Mouse (Mus musculus): ENCODE results near the gene Rad51. TPM values are rescaled to one million over a fixed set of nuclear protein-coding genes. Genes with fewer than 3 reads are reported as not detected.

Gene Rad51
- polyA plus RNA-seq, 1 experiment = 5.0 TPM

DNA sequence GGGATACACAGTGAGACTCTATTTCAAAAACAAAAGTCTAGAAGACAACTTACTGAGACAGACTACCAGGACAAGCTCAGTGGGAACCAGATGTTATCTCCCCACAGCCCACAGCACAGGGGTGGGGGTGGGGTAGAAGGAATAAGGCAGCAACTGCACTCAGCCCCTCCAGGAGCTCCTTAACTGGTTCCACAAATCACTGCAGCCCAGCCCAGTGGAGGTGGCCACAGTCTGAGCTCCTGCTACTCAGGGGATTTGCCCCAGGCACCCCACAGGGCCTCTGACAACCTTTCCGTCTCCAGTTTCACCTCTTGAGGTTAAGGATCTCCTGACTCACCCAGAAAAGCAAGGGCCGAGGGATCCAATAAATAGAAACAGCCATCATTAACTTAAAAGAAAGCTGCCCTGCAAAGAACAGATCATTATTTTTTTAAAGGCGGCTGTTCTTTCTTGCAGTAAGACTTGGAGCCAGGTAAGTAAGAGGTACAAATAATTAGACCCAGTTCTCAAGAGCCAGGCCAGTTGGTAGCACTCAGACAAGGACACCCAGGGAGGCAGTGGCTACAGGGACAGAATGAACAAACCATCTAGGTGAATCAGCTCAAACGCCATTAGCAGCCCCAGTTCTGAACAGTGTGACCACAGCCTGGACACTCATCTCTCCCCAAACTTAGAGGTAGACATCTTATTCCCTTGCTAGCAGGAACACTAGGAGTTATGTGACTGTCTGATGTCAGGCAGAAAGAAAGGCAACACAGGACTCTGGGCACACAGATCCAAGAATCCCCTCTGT is 83.9 kb downstream of the Rad51 start:
- H3K27me3 ChIP-seq (ENCODE audit: control insufficient read depth, insufficient read depth, low read length) = no peaks in the 10 kb centered on the region
- 85% methylated on average over 4 of the region's 4 CpGs for WGBS
- no peak for DNase-seq (ENCODE audit: low read depth in 1 of 2, low spot score in 2 of 2)
- H3K36me3 ChIP-seq (ENCODE audit: control insufficient read depth, insufficient read depth, low read length) = no peaks in the 10 kb centered on the region
- no peak for TF ChIP-seq POLR2A (IDR thresholded peaks at IDR 0.05; ENCODE audit: low read depth, low read length)
- TF ChIP-seq CTCF (IDR thresholded peaks at IDR 0.05; ENCODE audit: extremely low read depth, insufficient read depth, insufficient read length, insufficient replicate concordance) = no peak
- H3K4me1 ChIP-seq (ENCODE audit: control insufficient read depth, insufficient read depth, insufficient read length) = no peaks in the 10 kb centered on the region
- no peak overlapping the region for H3K4me3 ChIP-seq (ENCODE audit: extremely low read depth, insufficient read depth, insufficient read length)
- no peak overlapping the region for H3K27ac ChIP-seq (ENCODE audit: insufficient read depth, low read length)

Other genes starting within 250 kb of the Rad51 start
- gene Bahd1, start 212.4 kb upstream of the Rad51 start, polyA plus RNA-seq (2012; rRNA removed) = 22.2 and 26.0 TPM in 2 replicates
- gene Chst14, start 186.3 kb upstream of the Rad51 start, polyA plus RNA-seq (2012; rRNA removed) = 7.0 and 8.2 TPM in 2 replicates
- 3.9 and 4.0 TPM in 2 replicates for gene Ccdc32, start 83.4 kb upstream of the Rad51 start, polyA plus RNA-seq (2012; rRNA removed)
- gene Rpusd2, start 78.0 kb upstream of the Rad51 start, polyA plus RNA-seq (2012; rRNA removed) = 3.2 and 4.3 TPM in 2 replicates
- 0.35 and 0.42 TPM in 2 replicates for gene Knl1, start 65.7 kb upstream of the Rad51 start, polyA plus RNA-seq (2012; rRNA removed)
- 10.1 and 12.7 TPM in 2 replicates for gene Rmdn3, start 44.2 kb downstream of the Rad51 start, polyA plus RNA-seq (2012; rRNA removed)
- 3.2 and 4.2 TPM in 2 replicates for gene Gchfr, start 55.0 kb downstream of the Rad51 start, polyA plus RNA-seq (2012; rRNA removed)
- gene Gm14137, start 61.7 kb downstream of the Rad51 start, polyA plus RNA-seq (2012; rRNA removed) = 0.09 and 0.26 TPM in 2 replicates
- gene Zfyve19, start 95.8 kb downstream of the Rad51 start, polyA plus RNA-seq (2012; rRNA removed) = 23.7 and 42.8 TPM in 2 replicates
- 2.9 and 3.5 TPM in 2 replicates for gene Dnajc17, start 96.0 kb downstream of the Rad51 start, polyA plus RNA-seq (2012; rRNA removed)
- not detected in 2 replicates for gene Ppp1r14d, start 117.1 kb downstream of the Rad51 start, polyA plus RNA-seq (2012; rRNA removed)
- gene Spint1, start 124.6 kb downstream of the Rad51 start, polyA plus RNA-seq (2012; rRNA removed) = 2.9 and 7.2 TPM in 2 replicates
- 0.15 and 0.38 TPM in 2 replicates for gene Rhov, start 158.5 kb downstream of the Rad51 start, polyA plus RNA-seq (2012; rRNA removed)
- 19.3 and 24.1 TPM in 2 replicates for gene Vps18, start 175.9 kb downstream of the Rad51 start, polyA plus RNA-seq (2012; rRNA removed)
- 5.6 and 6.2 TPM in 2 replicates for gene Dll4, start 213.0 kb downstream of the Rad51 start, polyA plus RNA-seq (2012; rRNA removed)
- gene Chac1, start 238.4 kb downstream of the Rad51 start, polyA plus RNA-seq (2012; rRNA removed) = 1.9 and 2.9 TPM in 2 replicates